Mouse (Mus musculus): ENCODE results near the gene 4933415A04Rik. TPM values are rescaled to one million over a fixed set of nuclear protein-coding genes. Genes with fewer than 3 reads are reported as not detected.

Gene 4933415A04Rik
- polyA plus RNA-seq, 1 experiment from 2014 or later, result 4.2 TPM

DNA sequence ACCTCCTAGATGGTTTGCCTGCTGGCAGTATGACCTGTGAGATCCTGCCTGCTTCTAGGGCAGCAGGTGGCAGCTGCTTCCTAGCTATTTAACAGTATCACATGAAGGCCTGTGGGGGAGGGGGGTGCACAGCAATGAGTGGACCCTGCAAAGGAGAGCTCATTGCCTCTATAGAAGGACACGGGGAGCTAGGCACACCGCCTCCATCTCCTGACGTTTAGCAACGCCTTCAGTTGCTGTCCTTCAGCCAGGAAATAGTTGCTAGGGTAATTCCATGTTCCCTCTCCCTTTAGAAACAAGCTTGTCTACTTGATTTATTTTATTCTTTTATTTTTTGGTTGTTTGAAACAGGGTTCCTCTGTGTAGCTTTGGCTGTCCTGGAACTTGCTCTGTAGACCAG is 49.9 kb downstream of the 4933415A04Rik start:
- no peak overlapping the region for H3K27ac ChIP-seq
- no peaks in the 10 kb centered on the region for H3K27me3 ChIP-seq
- no peaks in the 10 kb centered on the region; the same call in 1 of the 2 replicates for H3K9me3 ChIP-seq
- no peaks in the 10 kb centered on the region for H3K36me3 ChIP-seq
- no peak overlapping the region for H3K4me3 ChIP-seq
- H3K9ac ChIP-seq, result no peak overlapping the region
- ATAC-seq (ENCODE audit: insufficient number of reproducible peaks, insufficient read depth, low FRiP score, low TSS enrichment, low read depth), result no peak
- H3K4me2 ChIP-seq, result no peak overlapping the region
- WGBS, result 81% methylated on average over 4 of the region's 4 CpGs
- peaks cover 10% of the 10 kb centered on the region for H3K4me1 ChIP-seq

DNA sequence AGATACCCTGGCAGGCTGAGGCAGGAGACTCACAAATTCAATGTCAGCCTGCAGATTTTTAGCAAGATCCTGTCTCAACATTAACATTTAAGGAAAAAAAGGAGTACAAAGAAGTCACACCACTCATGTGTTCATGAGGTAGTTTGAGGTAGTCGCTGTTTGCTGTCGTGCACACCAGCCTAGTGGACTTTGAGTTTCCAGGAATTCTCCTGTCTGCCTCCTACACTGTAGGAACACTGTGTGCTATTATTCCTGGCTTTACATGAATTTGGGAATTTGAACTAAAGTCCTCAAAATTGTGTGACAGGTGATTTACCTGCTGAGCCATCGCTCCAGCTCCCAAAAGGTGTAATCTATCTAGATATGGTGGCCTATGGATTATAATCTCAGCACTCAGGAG is 51.6 kb downstream of the 4933415A04Rik start:
- no peak overlapping the region for H3K9ac ChIP-seq
- no peak overlapping the region for H3K4me2 ChIP-seq
- peaks cover 18% of the 10 kb centered on the region for H3K4me1 ChIP-seq
- H3K4me3 ChIP-seq, result no peak overlapping the region
- ATAC-seq (ENCODE audit: insufficient number of reproducible peaks, insufficient read depth, low FRiP score, low TSS enrichment, low read depth), result no peak
- no peaks in the 10 kb centered on the region for H3K27me3 ChIP-seq
- H3K27ac ChIP-seq, result no peak overlapping the region
- H3K9me3 ChIP-seq, result no peaks in the 10 kb centered on the region; the same call in 1 of the 2 replicates
- 93% methylated on average over 3 of the region's 3 CpGs for WGBS
- no peaks in the 10 kb centered on the region for H3K36me3 ChIP-seq

Other genes with a start within 250 kb of the 4933415A04Rik start
- gene Pttg1, start 160.8 kb upstream of the 4933415A04Rik start, polyA plus RNA-seq (2015; fragmentation: Nextera tagmentation; extraction: Ambion mirVana), result 116 and 118 TPM in 2 replicates
- gene Slu7, start 153.3 kb upstream of the 4933415A04Rik start, polyA plus RNA-seq (2015; fragmentation: Nextera tagmentation; extraction: Ambion mirVana), result 59.3 and 68.7 TPM in 2 replicates
- gene C1qtnf2, start 112.8 kb upstream of the 4933415A04Rik start, polyA plus RNA-seq (2015; fragmentation: Nextera tagmentation; extraction: Ambion mirVana), result 15.9 and 17.0 TPM in 2 replicates
- gene Ccnjl, start 58.3 kb upstream of the 4933415A04Rik start, polyA plus RNA-seq (2015; fragmentation: Nextera tagmentation; extraction: Ambion mirVana), result 13.7 and 14.2 TPM in 2 replicates
- gene Fabp6, start 14.5 kb downstream of the 4933415A04Rik start, polyA plus RNA-seq (2015; fragmentation: Nextera tagmentation; extraction: Ambion mirVana), result 26.5 TPM in 1 of 2 replicates, not detected in the other
- 30.3 and 30.4 TPM in 2 replicates for gene Pwwp2a, start 95.0 kb downstream of the 4933415A04Rik start, polyA plus RNA-seq (2015; fragmentation: Nextera tagmentation; extraction: Ambion mirVana)
- 73.6 and 76.8 TPM in 2 replicates for gene Ttc1, start 161.0 kb downstream of the 4933415A04Rik start, polyA plus RNA-seq (2015; fragmentation: Nextera tagmentation; extraction: Ambion mirVana)

Data from embryonic facial prominence, embryonic 13.5 days (tissue).